Mouse (Mus musculus) kidney, postnatal 0 days (tissue): ENCODE measurements around the gene Slc34a3. TPM values are rescaled to one million over a fixed set of nuclear protein-coding genes. Genes with fewer than 3 reads are reported as not detected.
A peak's percentile ranks its signal among the peaks of the same experiment; 100 is the strongest.

Source experiments
- ATAC-seq: fragments of 200-750 bp; cut with Nextera tagmentation; replicated peaks from 2 replicates; pipeline ENCODE4 v1.8.0; 2017; ENCODE audit warnings: low read depth, moderate number of reproducible peaks, moderate TSS enrichment, moderate library complexity; ENCODE audit not compliant: low FRiP score
- DNase-seq: peaks from one replicate; pipeline ENCODE4 v3.0.0-alpha.2; 2016; ENCODE audit warnings: low spot score
- H3K27ac ChIP-seq: fragments of 300-500 bp; sonication (generic); 2 replicates; pipeline ENCODE4 v1.5.1; 2014; ENCODE audit warnings: mild to moderate bottlenecking
- H3K27me3 ChIP-seq: fragments of 300-500 bp; sonication (generic); 2 replicates; pipeline ENCODE4 v1.6.1; 2014; ENCODE audit warnings: low read length, mixed read lengths; ENCODE audit not compliant: insufficient read depth
- H3K36me3 ChIP-seq: fragments of 300-500 bp; sonication (generic); 2 replicates; pipeline ENCODE4 v1.6.1; 2014; ENCODE audit warnings: low read length, mixed read lengths; ENCODE audit not compliant: insufficient read depth
- H3K4me1 ChIP-seq: fragments of 300-500 bp; sonication (generic); replicated peaks from 2 replicates; pipeline ENCODE4 v1.6.1; 2014; ENCODE audit warnings: antibody characterized with exemption, low read length, mixed read lengths; ENCODE audit not compliant: insufficient read depth
- H3K4me2 ChIP-seq: fragments of 300-500 bp; sonication (generic); 2 replicates; pipeline ENCODE4 v1.6.1; 2014; ENCODE audit warnings: mild to moderate bottlenecking, low read length, moderate library complexity, mixed read lengths
- H3K4me3 ChIP-seq: fragments of 300-500 bp; sonication (generic); replicated peaks from 2 replicates; pipeline ENCODE4 v1.5.1; 2014; ENCODE audit warnings: low read depth, low read length
- H3K9ac ChIP-seq: fragments of 300-500 bp; sonication (generic); 2 replicates; pipeline ENCODE4 v1.6.1; 2014; ENCODE audit warnings: low read depth, low read length
- H3K9me3 ChIP-seq: fragments of 300-500 bp; sonication (generic); replicated peaks from 2 replicates; pipeline ENCODE4 v1.6.1; 2016; ENCODE audit warnings: low read length, inconsistent platforms, mixed read lengths
- CTCF ChIP-seq: IDR thresholded peaks from 2 replicates; pipeline ENCODE4 v1.5.1; 2016; ENCODE audit warnings: antibody characterized with exemption, low read depth, mild to moderate bottlenecking, moderate library complexity
- WGBS: fragments of 180-500 bp; shearing (Covaris S2); extraction: QIAGEN DNeasy Blood & Tissue Kit; methylation state at CpG from one replicate; pipeline ENCODE4 v1.1.7; 2014; 5-methylcytosine and 5-hydroxymethylcytosine counted together
- polyA plus RNA-seq: library from polyadenylated mRNA; unstranded; fragments of >200 nt; fragmentation: Nextera tagmentation; extraction: Ambion mirVana; gene quantifications from 2 replicates; pipeline ENCODE4 v1.2.1, GENCODE M21; 2015

Gene Slc34a3
- polyA plus RNA-seq, 1 experiment from 2014 or later: 1.5 TPM

DNA sequence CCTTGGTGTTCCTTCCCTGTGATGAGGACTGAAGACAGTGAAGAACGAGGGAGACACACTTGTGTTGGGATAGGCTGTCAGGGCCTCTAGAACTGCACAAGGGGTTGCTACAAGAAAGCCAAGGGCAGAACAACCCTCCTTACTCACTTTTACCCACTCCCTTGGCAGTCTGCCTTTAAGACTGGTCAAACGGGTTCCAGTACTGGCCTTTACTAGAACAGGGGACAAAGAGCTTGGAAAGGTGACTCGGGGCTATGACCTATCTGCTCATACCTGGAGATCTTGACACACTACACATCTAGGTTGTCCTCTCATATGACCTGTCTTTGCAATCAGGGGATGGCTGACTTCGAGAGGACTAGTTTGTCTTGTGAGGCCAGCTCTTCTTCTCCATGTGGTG is 3.4 kb upstream of the Slc34a3 start:
- WGBS: 53% methylated on average over 4 of the region's 4 CpGs
- TF ChIP-seq CTCF: no peak
- no peak overlapping the region for H3K9ac ChIP-seq
- no peaks in the 10 kb centered on the region for H3K36me3 ChIP-seq
- no peak for ATAC-seq
- no peak overlapping the region for H3K4me3 ChIP-seq
- DNase-seq: peak; percentile 7
- peak overlapping the region; percentile 47 for H3K27ac ChIP-seq
- peaks cover 15% of the 10 kb centered on the region for H3K4me1 ChIP-seq
- no peak overlapping the region for H3K4me2 ChIP-seq
- H3K9me3 ChIP-seq: no peaks in the 10 kb centered on the region
- H3K27me3 ChIP-seq: no peaks in the 10 kb centered on the region

DNA sequence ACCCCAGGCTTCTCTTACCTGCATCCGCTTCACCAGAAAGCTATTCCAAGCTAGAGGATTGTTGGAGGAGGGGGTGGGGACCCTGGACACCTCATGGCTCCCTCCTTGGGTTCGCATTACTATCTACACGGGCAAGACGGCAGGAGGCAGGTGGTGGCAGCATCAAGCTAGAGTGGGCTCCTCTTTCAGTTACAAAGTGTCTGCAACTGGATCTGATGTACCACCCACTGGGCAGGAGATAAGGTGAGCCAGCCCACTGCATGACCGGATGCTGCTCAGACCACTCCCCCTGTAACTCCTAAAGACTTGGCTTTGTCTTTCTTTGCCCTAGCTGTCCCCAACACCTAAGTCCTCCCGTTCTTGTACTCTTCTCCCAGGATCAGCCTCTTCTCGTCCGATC is 2.5 kb upstream of the Slc34a3 start, which contains the start of gene Rnf224:
Rnf224 (minus strand) TSS at position 174 of the 400 bp plus-strand sequence.
- H3K4me3 ChIP-seq: no peak within 1 kb of the TSS
- peak within 1 kb of the TSS; percentile 47; the same call in 1 of the 2 replicates for H3K27ac ChIP-seq
- H3K9ac ChIP-seq: no peak within 1 kb of the TSS
- H3K9me3 ChIP-seq: no peaks in the 10 kb centered on the region
- no peaks in the 10 kb centered on the region for H3K36me3 ChIP-seq
- no peak within 1 kb of the TSS for H3K4me2 ChIP-seq
- TF ChIP-seq CTCF: no peak
- 35% methylated on average over 8 of the region's 8 CpGs for WGBS
- ATAC-seq (no peak), DNase-seq (peak; percentile 25)
- H3K4me1 ChIP-seq: peaks cover 13% of the 10 kb centered on the region
- no peaks in the 10 kb centered on the region for H3K27me3 ChIP-seq

DNA sequence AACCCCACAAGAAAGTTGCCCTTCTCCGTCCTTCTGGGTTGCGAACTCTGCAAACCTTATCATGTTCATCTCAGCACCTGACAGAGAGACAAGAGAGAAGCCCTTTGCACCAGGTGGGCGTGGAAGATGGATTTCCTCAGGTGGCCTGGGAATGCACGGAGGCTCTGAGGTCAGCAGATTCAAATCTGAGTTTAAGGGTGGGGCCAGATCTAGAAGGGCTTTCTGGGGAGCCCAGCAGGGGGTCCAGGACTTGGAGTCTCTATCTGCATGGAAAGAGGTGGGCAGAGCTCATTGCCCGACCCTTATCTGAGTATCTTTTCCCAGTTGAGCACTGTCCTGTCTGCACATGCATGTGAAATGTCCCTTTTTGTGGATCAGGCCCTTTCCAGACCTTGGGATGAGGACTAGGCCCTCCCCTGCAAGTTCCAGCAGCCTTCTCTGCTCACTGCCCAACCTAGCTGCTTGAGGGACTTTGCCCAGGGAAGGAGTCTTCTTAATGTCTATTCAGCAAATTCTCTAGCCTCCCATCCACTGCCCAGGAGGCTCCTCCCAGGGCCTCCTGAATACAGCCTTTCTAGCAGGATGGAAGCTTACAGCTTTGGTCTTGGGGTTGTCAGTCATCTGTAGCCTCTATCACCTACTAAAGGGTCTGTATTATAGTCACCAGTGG is 522 bp upstream of the Slc34a3 start:
- Histone ChIP-seq H3K9ac (no peak overlapping the region), H3K27ac (peak overlapping the region; percentile 25; the same call in 1 of the 2 replicates), H3K4me2 (no peak overlapping the region), H3K36me3 (no peaks in the 10 kb centered on the region), H3K9me3 (no peaks in the 10 kb centered on the region), H3K4me3 (no peak overlapping the region), H3K4me1 (no peaks in the 10 kb centered on the region), H3K27me3 (no peaks in the 10 kb centered on the region)
- DNase-seq (peak; percentile 11), ATAC-seq (peak; percentile 67)
- no peak for TF ChIP-seq CTCF
- WGBS: 71% methylated on average over 5 of the region's 5 CpGs

DNA sequence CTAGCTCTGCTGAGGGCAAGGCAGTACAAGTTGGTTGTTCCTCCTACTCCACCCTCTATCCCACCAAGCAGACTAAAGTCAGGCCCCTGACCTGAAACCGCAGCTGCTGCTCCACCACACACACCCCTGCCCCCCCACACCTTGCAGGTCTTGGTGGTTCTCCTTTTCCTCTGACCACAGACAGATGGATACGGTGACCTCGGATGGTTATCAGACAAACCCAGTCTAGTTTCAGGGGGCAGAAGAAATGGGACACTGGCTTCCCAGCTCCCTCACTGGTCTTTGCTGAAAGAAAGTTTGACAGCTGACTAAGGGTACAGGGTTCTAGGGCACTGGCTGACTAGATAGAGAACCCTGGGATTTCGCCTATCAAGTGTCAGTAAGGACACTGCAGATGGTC is 743 bp downstream of the Slc34a3 start:
- no peak overlapping the region for H3K4me2 ChIP-seq
- no peak overlapping the region for H3K4me3 ChIP-seq
- no peaks in the 10 kb centered on the region for H3K36me3 ChIP-seq
- no peak for ATAC-seq
- no peak for TF ChIP-seq CTCF
- H3K9me3 ChIP-seq: no peaks in the 10 kb centered on the region
- H3K4me1 ChIP-seq: 0 out of 2 replicates have a peak, but pooled peaks cover 5% of the 10 kb centered on the region
- no peak overlapping the region for H3K27ac ChIP-seq
- H3K27me3 ChIP-seq: no peaks in the 10 kb centered on the region
- 67% methylated on average over 4 of the region's 4 CpGs for WGBS
- no peak for DNase-seq
- no peak overlapping the region for H3K9ac ChIP-seq

DNA sequence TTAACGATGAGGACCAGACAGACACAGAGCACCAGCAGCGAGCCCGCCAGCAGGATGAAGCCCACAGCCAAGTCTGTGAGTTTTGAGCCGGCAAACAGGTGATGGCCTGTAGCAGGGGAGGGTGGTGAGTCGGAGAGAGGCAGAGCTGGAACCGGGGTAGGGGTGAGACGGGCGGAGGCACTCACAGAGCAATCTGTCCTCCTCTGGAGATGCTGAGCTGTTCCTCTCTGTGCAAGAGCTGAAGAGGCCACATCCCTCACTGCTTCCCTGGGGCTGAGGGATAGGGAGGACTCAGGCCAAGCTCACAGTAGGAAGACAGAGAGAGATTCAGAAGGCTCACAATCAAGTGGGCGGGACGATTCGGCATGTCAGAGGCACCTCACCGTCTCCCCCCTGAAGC is 3.1 kb downstream of the Slc34a3 start:
- ATAC-seq (no peak), DNase-seq (no peak)
- no peak for TF ChIP-seq CTCF
- WGBS: 61% methylated on average over 12 of the region's 12 CpGs
- H3K4me3 ChIP-seq: no peak overlapping the region
- no peaks in the 10 kb centered on the region for H3K36me3 ChIP-seq
- H3K9me3 ChIP-seq: no peaks in the 10 kb centered on the region
- H3K9ac ChIP-seq: no peak overlapping the region
- no peak overlapping the region for H3K4me2 ChIP-seq
- no peaks in the 10 kb centered on the region for H3K27me3 ChIP-seq
- H3K27ac ChIP-seq: no peak overlapping the region
- peaks cover 12% of the 10 kb centered on the region for H3K4me1 ChIP-seq

DNA sequence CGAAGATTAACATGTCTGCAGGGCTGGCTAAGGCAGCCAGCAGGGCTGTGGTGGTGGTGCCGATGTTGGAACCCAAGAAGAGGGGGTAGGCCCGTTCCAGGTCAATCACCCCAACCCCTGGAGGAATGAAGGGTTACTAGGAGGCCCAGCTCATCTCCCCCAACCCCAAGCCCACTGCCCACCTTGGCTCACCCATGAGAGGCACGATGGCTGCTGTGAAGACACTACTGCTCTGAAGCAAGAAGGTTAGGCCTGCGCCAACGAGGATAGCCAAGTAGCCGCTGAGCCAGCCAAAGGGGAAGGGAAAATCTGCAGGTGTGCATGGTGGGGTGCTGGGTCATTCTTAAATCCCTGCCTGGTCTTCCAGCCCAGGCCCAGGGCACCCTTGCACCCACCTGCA is 3.6 kb downstream of the Slc34a3 start:
- Histone ChIP-seq H3K4me1 (peaks cover 17% of the 10 kb centered on the region), H3K36me3 (no peaks in the 10 kb centered on the region), H3K27me3 (no peaks in the 10 kb centered on the region), H3K27ac (no peak overlapping the region), H3K4me2 (no peak overlapping the region), H3K9me3 (no peaks in the 10 kb centered on the region), H3K9ac (no peak overlapping the region), H3K4me3 (no peak overlapping the region)
- no peak for DNase-seq
- 87% methylated on average over 7 of the region's 7 CpGs for WGBS
- no peak for ATAC-seq
- no peak for TF ChIP-seq CTCF

DNA sequence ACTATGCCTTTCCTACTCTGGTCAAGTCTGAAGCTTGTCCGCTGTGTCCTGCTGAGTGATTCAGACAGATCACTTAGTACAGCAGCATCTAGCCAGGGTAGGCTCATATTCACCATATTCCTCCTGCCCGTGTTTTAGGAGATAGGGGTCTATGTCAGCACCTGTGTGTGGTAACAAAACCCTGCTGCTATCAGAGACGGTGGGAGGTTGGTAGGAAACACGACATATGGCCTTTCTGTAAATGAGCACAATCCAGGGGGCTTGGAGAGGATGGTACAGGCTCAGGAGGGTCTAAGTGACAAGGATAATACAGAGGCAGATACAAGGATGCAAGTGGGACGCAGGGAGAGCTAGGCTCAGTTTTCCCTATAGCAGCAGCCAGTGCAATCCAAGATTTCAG is 4.6 kb downstream of the Slc34a3 start:
- H3K4me3 ChIP-seq: no peak overlapping the region
- H3K27ac ChIP-seq: no peak overlapping the region
- TF ChIP-seq CTCF: no peak
- DNase-seq (no peak), ATAC-seq (no peak)
- H3K27me3 ChIP-seq: no peaks in the 10 kb centered on the region
- H3K4me2 ChIP-seq: no peak overlapping the region
- H3K9me3 ChIP-seq: no peaks in the 10 kb centered on the region
- H3K36me3 ChIP-seq: no peaks in the 10 kb centered on the region
- peaks cover 18% of the 10 kb centered on the region for H3K4me1 ChIP-seq
- H3K9ac ChIP-seq: no peak overlapping the region
- WGBS: 71% methylated on average over 5 of the region's 5 CpGs
